Mouse (Mus musculus) right cerebral cortex, postnatal 14 days (tissue): ENCODE measurements at regions not wholly inside any gene's neighbourhood (a gene's known extent, or its start where the extent isn't known, plus 50 kb on each side); places are given as distances from the start of the nearest gene placed in this dataset.

Source experiments
- DNase-seq: peaks from one replicate; pipeline ENCODE4 v3.0.0; 2022

DNA sequence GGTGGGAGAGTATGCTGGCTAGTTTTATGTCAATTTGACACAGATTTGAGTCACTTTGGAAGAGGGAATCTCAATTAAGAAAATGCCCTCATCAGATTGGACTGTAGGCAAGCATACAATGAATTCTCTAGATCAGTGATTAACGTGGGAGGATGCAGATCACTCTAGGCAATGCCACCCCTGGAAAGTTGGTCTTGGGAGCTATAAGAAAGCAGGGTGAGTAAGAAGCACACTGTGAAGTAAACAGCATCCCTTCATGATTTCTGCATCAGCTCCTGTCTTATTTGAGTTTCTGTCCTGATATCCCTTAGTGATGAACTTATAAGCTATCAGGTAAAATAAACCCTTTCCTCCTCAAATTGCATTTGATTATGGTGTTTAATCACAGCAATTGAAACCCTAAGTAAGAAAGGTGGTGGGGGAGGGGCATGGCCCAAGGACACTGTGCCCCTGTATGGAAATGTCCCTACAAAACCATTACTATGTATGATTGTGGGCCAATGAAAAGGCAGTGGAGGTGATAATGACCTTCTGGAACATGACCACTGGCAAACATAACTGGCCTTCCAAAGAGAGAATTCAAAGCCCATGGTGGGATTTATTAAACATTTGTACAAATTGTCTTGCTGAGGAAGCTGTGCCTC, 640.3 kb upstream of the Vstm2b start:
- no peak for DNase-seq

DNA sequence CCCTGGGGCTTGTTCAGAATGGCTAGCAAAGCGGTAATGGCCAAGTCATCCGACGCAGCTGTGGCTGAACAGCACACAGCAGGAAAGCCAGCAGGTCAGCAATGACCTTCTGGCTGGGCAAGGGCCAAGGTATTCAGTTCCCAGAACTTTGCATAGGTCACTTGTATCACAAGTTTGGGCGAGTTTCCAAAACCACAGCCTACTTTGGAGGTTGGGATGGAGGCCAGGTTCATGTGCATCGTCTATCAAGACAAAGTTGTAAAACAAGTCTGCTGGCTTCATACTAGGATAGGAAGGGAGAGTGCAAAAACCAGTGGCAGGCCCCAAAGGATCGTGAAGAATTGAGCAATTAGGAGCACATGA, 639.8 kb upstream of the Vstm2b start:
- DNase-seq: no peak

DNA sequence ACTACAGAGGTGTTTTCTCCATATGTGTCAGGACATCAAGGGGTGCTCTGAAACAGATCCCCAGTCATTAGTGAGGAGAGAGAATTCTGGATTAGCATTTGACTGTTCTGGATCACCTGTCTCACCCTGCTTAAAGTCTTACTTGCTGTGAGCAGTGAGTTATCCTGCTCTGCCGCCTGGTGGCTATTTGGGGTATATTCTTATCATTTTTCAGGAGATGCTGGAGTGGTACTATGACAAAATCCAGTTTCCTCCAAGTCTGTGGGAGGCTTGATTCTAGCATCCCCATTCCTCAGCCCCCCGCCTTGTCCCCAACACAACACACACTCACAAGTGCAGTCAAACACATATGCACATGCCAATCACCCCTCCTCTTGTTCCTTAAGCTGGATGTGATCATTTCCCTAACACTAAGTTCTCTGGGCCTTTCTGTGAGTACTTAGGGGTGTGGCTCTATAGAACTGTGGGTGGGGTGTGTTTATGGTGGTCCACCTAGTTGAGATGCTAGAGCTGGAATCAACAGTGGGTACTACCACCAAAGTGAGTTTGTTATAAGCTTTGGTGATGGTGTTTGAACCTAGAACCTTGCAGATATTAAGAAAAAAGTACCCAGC, 624.6 kb upstream of the Vstm2b start:
- DNase-seq: peak; percentile 58

DNA sequence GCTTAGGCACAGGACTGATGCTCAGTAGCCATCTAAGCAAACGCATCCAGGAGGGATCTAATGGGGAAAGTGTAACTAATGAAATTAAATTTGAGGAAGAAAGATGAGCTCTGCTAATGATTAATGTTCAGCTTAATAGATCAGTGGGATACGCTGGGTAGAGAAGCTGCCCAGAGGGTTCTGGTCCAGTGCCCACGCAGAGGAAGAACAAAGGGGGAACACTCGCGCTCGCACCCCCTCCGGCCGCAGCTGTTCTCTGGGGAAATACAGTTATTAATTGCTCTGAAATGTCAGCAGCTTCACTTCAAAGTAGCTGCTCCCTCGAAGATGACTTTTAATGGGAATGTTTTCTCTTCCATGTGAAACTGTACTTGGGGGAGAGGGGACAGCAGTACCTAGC, 623.0 kb upstream of the Vstm2b start:
- no peak for DNase-seq

DNA sequence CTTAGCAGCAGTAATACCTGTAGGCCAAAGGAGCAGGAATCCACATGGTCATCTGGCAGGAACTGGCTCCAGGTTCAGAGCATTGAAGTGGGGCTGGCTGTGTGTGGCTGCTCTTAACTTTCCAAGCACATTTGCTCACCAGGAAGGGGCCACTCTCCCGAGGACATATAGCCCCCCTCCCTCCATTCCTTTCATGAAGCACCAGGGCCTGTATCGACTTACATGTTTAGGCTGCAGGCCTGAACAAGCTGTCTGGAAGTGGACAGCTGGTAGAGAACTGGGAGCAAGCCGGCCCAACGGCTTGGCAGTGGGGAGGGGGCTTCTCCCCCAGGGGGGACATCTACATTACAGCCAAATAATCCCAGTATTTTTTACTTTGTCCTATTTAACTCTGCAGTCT, 622.5 kb upstream of the Vstm2b start:
- DNase-seq: no peak

DNA sequence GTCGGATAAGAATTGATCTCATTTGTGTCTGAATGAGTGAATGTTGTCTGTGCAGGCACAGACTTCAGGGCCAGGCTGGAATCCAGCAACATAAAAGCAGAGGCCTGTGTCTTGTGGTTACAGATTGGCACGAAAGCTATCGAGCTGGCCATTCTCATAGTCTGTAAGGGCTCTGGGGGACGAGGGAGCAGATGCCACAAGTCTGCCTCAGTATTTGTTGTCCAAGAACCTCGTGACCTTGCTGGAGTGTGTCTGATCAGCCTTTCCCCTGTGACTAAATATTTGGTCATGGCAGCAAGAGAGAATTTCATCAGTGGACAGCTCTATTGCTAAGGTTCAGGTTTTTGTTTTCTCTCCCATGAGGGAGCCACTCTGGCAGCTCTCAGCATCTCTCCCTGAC, 622.0 kb upstream of the Vstm2b start:
- DNase-seq: no peak

DNA sequence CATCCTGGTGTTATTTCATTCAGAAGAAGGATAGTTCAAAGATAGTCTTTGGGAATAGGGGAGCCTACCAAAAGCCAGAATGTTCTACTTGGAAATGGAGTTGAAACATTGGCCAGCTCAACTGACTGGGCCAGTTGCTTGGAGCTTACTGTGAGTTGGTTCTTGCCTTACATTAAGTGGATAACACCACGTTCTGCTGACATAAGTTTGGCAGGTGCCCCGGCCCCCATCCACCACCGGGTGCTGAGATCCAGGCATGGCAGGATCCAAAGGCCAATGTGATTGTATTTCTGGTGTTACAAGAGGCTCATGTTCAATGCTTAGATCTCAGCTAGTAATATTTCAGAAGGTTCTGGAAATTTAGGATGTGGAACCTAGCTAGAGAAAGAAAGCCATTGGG, 608.0 kb upstream of the Vstm2b start:
- no peak for DNase-seq

DNA sequence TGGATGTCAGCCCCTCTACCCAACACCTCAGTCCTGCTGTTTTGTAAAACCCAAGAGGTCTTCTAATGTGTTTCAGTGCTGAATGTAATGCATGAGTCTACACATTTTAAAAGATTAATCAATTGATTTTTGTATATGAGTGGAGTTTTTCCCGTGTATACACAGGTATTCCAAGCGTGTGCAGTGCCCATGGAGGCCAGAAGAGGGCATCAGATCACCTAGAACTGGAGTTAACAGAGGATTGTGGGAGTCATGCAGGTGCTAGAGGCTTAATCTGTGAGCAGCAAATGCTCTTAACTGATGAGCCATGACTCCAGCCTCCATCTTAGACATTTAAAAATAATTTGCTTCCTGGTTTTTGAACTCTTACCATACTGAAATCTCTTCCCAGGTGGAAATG, 587.6 kb upstream of the Vstm2b start:
- peak; percentile 10 for DNase-seq

DNA sequence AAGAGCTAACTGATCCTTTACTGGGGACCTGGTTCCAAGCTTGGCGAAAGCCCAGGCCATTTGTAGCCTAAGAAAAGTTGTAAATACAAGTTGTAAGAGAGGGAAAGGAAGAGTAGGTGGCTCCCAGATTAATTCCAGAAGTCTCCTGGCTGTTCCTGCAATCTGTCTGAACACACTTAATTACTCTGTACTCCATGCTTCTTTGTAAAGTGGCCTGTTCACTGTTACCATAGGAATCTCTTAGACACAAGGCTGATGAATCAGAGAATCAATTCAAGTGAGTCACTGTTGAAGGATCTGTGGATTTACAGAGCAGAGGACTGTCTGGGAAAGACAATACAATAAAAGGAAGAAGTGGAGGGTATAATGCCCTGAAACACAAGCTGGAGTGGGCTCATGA, 577.0 kb upstream of the Vstm2b start:
- DNase-seq: no peak

DNA sequence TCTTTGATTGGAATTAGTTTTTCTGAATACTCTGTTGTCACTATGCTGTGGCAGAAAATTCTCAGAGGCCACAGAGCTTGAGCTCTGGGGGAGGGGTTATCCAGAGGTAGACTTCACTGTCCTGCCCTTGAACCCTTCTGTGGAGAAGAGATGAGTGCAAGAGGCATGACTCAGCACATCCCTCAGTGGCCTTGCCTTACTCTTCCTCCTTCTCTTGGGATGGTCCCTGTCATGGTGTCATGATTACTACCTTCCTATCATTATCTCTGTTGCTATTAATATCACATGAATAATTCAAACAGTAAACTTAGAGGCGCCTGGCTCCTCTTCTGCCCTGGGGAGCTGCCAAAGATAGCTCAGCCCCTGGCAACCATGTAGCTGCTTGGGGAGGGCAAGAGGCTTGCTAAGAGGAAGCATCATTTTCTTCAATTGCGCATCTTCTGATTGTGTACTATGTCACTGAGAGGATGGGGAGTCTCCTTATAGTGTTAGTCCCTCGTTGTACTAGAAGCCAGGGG, 572.9 kb upstream of the Vstm2b start:
- peak; percentile 7 for DNase-seq

DNA sequence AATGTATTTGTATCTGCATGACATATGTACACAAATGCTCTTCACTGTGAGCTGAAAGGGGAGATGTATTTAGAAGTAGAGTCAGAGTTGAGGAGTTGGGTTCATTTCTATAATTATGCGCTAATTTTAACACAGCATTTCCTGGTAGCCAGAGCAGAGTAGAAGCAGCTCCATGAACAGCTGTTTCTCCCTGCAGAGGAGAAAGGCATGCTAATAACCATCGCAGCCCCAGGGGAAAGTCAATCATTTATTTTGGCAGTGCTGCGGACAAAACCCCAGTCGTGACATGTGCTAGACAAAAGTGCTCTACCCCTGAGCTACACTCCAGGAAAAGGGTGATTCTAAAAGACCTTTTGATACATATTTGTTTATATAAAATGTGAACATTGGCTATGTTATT, 565.7 kb upstream of the Vstm2b start:
- no peak for DNase-seq

DNA sequence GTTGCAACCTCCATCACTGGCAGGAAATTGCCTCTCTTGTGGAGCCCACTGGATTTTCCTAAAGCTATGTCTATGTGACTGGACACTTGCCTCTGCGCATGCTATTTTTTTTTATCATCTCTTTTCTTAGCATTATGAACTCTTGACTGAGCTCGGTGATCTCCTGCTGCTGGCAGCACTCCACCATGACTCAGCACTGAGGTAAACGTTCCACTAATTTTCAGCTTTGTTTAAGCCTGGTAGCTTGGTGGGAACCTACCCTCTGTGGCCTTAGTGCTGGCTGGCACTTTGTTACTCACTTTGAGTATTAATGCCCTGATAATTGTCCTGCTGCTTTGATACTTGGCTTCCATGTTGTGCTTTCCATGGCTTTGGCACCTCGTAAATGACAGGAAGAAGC, 545.8 kb upstream of the Vstm2b start:
- DNase-seq: no peak

DNA sequence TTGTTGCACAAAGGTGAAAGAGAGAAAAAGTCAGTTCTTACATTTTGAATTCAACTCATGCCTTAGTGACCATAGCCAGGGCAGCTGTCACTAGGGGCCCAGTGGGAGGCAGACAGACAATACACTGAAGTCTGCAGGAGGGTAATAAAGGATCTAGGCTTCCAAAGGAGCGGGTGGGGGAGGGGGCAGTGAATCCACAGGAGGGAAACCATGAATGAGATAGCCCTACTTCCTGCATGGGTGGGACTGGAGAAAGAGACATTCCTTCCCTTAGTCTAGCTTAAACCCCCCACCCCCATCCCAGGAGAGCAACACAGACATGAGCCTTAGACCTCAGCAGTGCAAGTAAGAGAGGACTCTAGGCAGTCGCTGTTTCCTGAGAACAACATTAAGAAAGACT, 535.4 kb upstream of the Vstm2b start:
- no peak for DNase-seq

DNA sequence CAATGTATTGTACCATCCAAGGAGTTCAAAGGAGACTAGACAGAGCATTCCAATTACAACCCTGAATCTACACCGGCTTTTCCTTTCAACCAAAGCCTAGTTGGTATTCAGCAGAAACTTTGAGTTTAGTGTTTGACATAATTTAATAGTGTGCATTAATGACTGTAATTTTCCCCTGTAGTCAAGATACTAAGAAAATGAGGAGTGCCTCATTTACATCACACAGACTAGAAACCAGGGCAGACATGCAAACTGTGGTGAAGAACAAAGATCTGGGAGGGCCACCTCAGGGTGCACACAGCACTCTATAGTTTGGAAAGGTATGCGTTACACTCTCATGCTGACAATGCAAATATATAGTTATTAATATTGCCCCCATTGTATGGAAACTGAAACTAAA, 525.4 kb upstream of the Vstm2b start:
- DNase-seq: no peak

DNA sequence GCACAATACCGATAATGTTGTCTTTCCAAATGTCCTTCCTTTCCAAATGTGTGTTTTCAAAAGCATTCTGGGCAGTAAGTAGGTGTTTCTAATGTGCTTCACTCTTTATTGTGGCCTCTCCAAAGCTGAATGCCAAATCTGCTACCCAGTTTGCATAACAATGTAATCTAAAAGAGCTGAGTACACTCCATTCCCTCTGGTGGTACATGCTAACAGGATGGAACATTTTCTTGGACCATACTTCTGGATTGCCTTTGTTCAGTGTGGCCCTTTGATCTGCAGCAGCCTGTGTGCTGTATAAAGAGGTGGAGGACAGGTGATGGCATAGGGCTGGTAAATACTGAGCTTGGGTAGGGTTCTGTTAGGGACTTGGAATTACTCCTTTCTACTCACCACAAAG, 520.3 kb upstream of the Vstm2b start:
- no peak for DNase-seq

DNA sequence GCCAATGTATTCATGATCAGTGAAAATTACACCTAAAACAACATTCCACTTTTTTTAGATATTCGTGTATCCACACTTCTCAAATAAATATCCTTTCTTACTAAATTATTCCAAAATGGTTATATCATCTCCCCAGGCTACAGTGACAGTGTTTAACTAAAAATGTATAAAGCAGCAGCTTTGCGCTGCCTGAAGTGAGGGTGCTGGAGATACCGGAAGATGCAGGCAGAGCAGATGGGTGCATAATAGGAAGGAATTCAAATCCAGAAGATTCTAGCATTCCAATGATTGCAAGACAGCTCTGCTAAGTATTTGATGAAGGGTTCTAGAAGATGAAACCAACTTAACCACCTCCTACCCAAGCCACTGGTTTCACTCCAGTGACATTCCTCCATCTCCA, 516.9 kb upstream of the Vstm2b start:
- no peak for DNase-seq

DNA sequence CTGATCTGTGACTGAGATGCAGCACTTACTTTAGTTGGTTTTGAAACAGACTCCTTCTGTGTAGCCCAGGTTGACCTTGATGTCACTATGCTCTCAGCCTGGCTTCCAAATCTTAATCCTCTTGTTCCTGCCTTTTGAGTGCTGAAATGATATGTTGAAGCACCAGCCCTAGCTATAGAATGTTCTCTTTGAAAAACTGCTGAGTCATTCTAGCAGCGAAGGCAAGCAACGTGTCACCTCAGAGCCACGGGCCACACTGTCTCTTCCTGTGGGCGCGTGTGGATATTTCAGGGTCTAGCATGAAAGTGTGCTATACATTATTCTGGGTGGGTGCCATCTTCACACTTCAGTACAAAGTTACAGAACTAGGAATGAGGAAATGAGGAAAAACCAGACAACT, 510.0 kb upstream of the Vstm2b start:
- DNase-seq: no peak

DNA sequence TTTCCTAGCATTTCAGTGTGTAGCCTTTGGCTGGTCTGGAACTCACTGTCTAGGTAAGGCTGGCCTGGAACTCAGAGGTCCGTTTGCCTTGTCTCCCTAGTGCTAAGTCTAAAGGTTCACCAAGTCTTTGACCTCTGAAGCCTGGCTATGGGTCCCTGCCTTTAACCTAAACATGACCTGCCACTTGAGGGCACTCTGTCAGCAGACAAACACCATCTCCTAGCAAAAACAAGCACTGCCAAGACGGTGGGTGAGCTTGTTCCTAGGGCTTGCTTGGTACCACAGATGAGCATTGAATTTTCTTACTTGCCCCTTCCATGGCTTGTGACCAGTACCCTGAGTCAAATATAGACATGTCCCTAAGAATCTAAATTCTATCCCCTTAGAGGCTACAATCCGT, 508.3 kb upstream of the Vstm2b start:
- no peak for DNase-seq

DNA sequence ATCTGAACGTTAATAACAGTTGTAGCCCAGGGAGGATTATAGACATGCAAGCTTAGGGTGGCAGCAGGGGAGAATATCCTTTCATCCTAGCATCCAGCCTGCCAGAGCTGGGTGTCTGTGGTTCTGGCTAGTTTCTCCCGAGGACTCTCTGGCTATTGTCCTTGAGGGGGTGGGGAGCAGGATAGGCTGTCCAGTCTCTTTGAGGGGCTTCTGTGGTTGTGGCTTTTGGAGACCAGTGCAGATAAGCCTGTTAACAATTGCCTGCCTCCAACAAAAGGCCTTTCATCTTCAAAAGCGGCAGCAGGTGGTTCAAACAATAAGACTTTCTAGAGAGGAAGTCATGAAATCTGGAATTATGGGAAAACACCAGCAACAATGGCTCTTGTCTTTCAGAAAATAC, 507.2 kb upstream of the Vstm2b start:
- no peak for DNase-seq

DNA sequence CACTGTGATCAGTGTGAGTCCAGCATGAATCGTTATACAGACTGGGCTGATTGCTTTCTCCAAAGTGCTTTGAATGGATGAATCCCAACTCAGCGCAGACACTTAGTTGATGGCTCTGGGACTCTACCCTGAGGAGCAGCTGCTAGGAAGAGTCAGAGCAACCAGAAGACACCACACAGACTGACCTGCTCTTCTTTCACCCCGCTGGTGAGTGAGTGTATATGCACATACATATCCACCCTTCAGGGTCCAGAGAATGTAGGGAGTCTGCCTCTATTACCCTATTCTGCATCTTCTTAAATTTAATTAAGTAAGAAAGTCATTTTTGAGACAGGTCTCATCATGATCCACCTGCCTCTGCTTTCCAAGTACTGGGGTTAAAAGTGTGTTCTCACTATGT, 506.5 kb upstream of the Vstm2b start:
- DNase-seq: no peak

DNA sequence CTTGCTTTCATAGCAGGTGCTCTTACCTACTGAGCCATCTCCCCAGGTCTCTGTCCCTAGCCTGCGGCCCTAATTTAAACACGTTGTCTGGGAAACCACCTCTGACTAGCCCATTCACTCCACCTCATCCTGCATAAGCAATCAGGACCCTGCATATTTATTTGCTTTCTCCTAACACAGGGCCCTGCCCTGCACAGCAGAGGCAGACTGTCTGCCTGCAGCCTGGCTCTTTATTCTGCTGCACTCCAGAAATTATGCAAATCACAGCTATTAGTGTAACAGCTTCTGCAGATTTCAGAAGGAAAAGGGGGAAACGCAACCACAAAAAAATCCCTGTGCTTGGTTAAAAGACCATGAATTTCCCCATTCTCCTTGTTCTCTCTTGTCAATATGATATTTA, 505.9 kb upstream of the Vstm2b start:
- DNase-seq: no peak

DNA sequence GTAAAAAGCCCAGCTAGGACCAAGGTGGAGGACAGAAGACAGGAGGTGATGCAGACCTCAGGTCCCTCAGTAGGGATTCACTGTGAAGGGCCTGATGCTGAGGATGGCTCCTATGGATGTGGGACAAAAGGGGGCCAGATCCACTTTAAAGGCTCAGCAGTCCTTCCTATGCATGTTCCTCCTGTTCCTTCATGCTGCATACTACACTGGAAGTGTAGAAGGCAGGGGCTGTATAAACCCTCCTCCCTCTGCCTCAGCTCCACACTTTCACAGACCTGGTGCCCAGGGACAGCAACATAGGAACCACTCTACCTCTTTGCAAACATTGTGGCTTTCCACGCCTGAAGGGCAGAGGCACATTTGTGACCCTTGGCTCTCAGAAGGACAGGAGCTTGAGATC, 505.4 kb upstream of the Vstm2b start:
- no peak for DNase-seq

DNA sequence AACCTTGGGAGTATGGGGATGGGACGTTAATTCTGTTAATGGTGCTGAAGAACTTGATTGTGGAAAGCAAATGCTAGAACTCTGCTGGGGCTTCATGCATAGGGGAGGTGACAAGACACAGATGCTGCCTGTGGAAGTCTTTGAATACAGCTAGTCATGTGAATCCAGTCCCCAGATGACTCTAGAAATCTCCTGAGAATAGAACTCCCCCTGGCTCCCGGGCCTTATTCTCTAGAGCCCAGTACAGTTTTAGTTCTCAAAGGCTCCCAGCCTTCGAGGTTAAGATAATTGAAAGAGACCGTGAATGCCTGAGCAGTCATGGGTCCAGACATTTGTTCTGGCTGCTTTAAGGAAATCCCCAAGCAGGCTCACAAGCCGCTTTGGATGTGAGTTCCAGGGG, 499.9 kb upstream of the Vstm2b start:
- no peak for DNase-seq

DNA sequence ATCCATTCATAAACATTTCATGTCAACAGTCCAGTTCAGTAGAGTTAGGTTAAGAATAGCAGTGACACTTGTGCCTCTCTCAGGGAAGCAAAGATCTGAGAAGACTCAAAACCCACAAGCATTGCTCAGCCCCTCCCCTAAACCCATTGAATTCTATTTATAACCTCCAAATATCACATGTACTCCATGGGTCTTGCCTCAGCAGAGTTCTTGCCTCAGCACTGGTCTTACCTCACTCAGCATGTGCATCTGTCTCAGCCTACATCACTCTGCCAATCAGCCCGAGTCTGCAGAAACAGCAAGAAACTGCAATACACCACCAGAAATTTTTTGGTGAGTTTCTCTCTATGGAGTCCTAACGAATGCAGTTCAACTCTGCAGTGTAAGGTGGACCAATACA, 478.8 kb upstream of the Vstm2b start:
- no peak for DNase-seq

DNA sequence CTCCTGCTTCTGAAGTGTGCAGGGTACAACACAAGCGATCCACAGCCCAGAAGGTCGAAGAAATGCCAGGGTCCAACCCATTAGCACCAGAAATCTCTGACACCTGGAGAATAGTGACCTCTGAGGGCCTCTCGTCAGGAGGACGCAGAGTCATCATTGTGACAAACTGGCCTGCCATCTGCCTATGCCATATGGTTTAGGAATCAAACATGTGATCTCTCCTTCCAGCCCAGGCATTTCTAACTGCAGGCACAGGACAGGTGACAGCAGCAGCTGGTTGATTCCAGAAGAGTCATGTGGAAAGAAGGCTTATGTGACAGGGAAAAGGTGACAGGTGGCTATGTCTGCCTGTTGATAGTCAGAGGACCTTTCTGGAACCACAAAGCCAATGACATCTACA, 476.0 kb upstream of the Vstm2b start:
- no peak for DNase-seq
